Mouse (Mus musculus): ENCODE results near the gene Eif4b. TPM values are rescaled to one million over a fixed set of nuclear protein-coding genes. Genes with fewer than 3 reads are reported as not detected.
"Not testable (repeated sequence)": the region's sequence is repeated elsewhere in the genome, so short reads cannot be mapped to it uniquely, and the experiment has no call there.

Gene Eif4b
- polyA plus RNA-seq, 1 experiment from 2014 or later, result 139 TPM

GRCm38 (mm10) chr15:102072963-102073558, 512 bp upstream of the Eif4b start:
- Histone ChIP-seq H3K4me2 (replicated peaks; ENCODE audit: low read depth, low read length) (peak overlapping the region; percentile 24), H3K4me1 (ENCODE audit: control insufficient read depth, insufficient read depth, low read length) (peaks cover 19% of the 10 kb centered on the region), H3K27me3 (ENCODE audit: control insufficient read depth, insufficient read depth, low read length) (no peaks in the 10 kb centered on the region), H3K27ac (ENCODE audit: low read depth, low read length) (no peak overlapping the region), H3K36me3 (ENCODE audit: control insufficient read depth, insufficient read depth, low read length) (no peaks in the 10 kb centered on the region; the same call in 1 of the 2 replicates), H3K9me3 (ENCODE audit: control insufficient read depth, low read length) (no peaks in the 10 kb centered on the region), H3K9ac (ENCODE audit: low read depth, low read length) (no peak overlapping the region), H3K4me3 (ENCODE audit: low read length) (peak overlapping the region; percentile 96)
- peak; percentile 6; the same call in 1 of the 2 replicates for ATAC-seq (ENCODE audit: low FRiP score, low TSS enrichment)
- WGBS, result 14% methylated on average over 6 of the region's 6 CpGs

GRCm38 (mm10) chr15:102074070-102074731, 628 bp downstream of the Eif4b start:
- Histone ChIP-seq H3K4me2 (replicated peaks; ENCODE audit: low read depth, low read length) (peak overlapping the region; percentile 85), H3K9ac (ENCODE audit: low read depth, low read length) (peak overlapping the region; percentile 98), H3K4me3 (ENCODE audit: low read length) (peak overlapping the region; percentile 96), H3K36me3 (ENCODE audit: control insufficient read depth, insufficient read depth, low read length) (no peaks in the 10 kb centered on the region; the same call in 1 of the 2 replicates), H3K27me3 (ENCODE audit: control insufficient read depth, insufficient read depth, low read length) (no peaks in the 10 kb centered on the region), H3K4me1 (ENCODE audit: control insufficient read depth, insufficient read depth, low read length) (peaks cover 19% of the 10 kb centered on the region), H3K9me3 (ENCODE audit: control insufficient read depth, low read length) (no peaks in the 10 kb centered on the region), H3K27ac (ENCODE audit: low read depth, low read length) (peak overlapping the region; percentile 92)
- WGBS, result under 1% methylated on average over 55 of the region's 57 CpGs
- ATAC-seq (ENCODE audit: low FRiP score, low TSS enrichment), result peak; percentile 53

- no peak for ATAC-seq (ENCODE audit: low FRiP score, low TSS enrichment)
- peak overlapping the region; percentile 92; the same call in 1 of the 2 replicates for H3K27ac ChIP-seq (ENCODE audit: low read depth, low read length)
- WGBS, result 10% methylated on average over 11 of the region's 11 CpGs
Observed at GRCm38 (mm10) chr15:102074876-102075585, 1.5 kb downstream of the Eif4b start.

GRCm38 (mm10) chr15:102077111-102077677, 3.6 kb downstream of the Eif4b start:
- Histone ChIP-seq H3K9ac (ENCODE audit: low read depth, low read length) (no peak overlapping the region), H3K4me2 (replicated peaks; ENCODE audit: low read depth, low read length) (no peak overlapping the region), H3K4me1 (ENCODE audit: control insufficient read depth, insufficient read depth, low read length) (peaks cover 16% of the 10 kb centered on the region), H3K27me3 (ENCODE audit: control insufficient read depth, insufficient read depth, low read length) (no peaks in the 10 kb centered on the region), H3K36me3 (ENCODE audit: control insufficient read depth, insufficient read depth, low read length) (peaks cover 11% of the 10 kb centered on the region), H3K4me3 (ENCODE audit: low read length) (no peak overlapping the region), H3K9me3 (ENCODE audit: control insufficient read depth, low read length) (no peaks in the 10 kb centered on the region), H3K27ac (ENCODE audit: low read depth, low read length) (no peak overlapping the region)
- WGBS, result 92% methylated on average over 2 of the region's 2 CpGs
- no peak for ATAC-seq (ENCODE audit: low FRiP score, low TSS enrichment)

More at GRCm38 (mm10) chr15:102074876-102075585, 1.5 kb downstream of the Eif4b start:
- Histone ChIP-seq H3K27me3 (ENCODE audit: control insufficient read depth, insufficient read depth, low read length) (no peaks in the 10 kb centered on the region), H3K4me1 (ENCODE audit: control insufficient read depth, insufficient read depth, low read length) (peaks cover 17% of the 10 kb centered on the region), H3K4me2 (replicated peaks; ENCODE audit: low read depth, low read length) (peak overlapping the region; percentile 85), H3K4me3 (ENCODE audit: low read length) (peak overlapping the region; percentile 96), H3K36me3 (ENCODE audit: control insufficient read depth, insufficient read depth, low read length) (no peaks in the 10 kb centered on the region; the same call in 1 of the 2 replicates), H3K9me3 (ENCODE audit: control insufficient read depth, low read length) (no peaks in the 10 kb centered on the region), H3K9ac (ENCODE audit: low read depth, low read length) (peak overlapping the region; percentile 98)

GRCm38 (mm10) chr15:102079221-102079620, 5.6 kb downstream of the Eif4b start:
- Histone ChIP-seq H3K9me3 (ENCODE audit: control insufficient read depth, low read length) (no peaks in the 10 kb centered on the region), H3K4me3 (ENCODE audit: low read length) (no peak overlapping the region), H3K27ac (ENCODE audit: low read depth, low read length) (no peak overlapping the region), H3K36me3 (ENCODE audit: control insufficient read depth, insufficient read depth, low read length) (peaks cover 31% of the 10 kb centered on the region), H3K4me1 (ENCODE audit: control insufficient read depth, insufficient read depth, low read length) (peaks cover 16% of the 10 kb centered on the region), H3K9ac (ENCODE audit: low read depth, low read length) (no peak overlapping the region), H3K27me3 (ENCODE audit: control insufficient read depth, insufficient read depth, low read length) (no peaks in the 10 kb centered on the region), H3K4me2 (replicated peaks; ENCODE audit: low read depth, low read length) (no peak overlapping the region)
- WGBS, result 65% methylated on average over 4 of the region's 4 CpGs
- ATAC-seq (ENCODE audit: low FRiP score, low TSS enrichment), result no peak

- not testable (repeated sequence) for ATAC-seq (ENCODE audit: low FRiP score, low TSS enrichment)
- 77% methylated on average over 8 of the region's 8 CpGs for whole genome bisulfite sequencing
Observed at GRCm38 (mm10) chr15:102079924-102080323, 6.4 kb downstream of the Eif4b start.

GRCm38 (mm10) chr15:102080429-102080828, 6.9 kb downstream of the Eif4b start:
- no peaks in the 10 kb centered on the region for H3K9me3 ChIP-seq (ENCODE audit: control insufficient read depth, low read length)
- 72% methylated on average over 2 of the region's 2 CpGs for WGBS
- H3K27ac ChIP-seq (ENCODE audit: low read depth, low read length), result no peak overlapping the region
- no peaks in the 10 kb centered on the region for H3K27me3 ChIP-seq (ENCODE audit: control insufficient read depth, insufficient read depth, low read length)
- peaks cover 9% of the 10 kb centered on the region for H3K4me1 ChIP-seq (ENCODE audit: control insufficient read depth, insufficient read depth, low read length)
- H3K9ac ChIP-seq (ENCODE audit: low read depth, low read length), result no peak overlapping the region
- H3K4me2 ChIP-seq (replicated peaks; ENCODE audit: low read depth, low read length), result no peak overlapping the region
- peaks cover 42% of the 10 kb centered on the region for H3K36me3 ChIP-seq (ENCODE audit: control insufficient read depth, insufficient read depth, low read length)
- ATAC-seq (ENCODE audit: low FRiP score, low TSS enrichment), result no peak
- H3K4me3 ChIP-seq (ENCODE audit: low read length), result no peak overlapping the region

More at GRCm38 (mm10) chr15:102079924-102080323, 6.4 kb downstream of the Eif4b start:
- not testable (repeated sequence) for H3K4me2 ChIP-seq (replicated peaks; ENCODE audit: low read depth, low read length); H3K4me3 ChIP-seq (ENCODE audit: low read length); H3K9me3 ChIP-seq (ENCODE audit: control insufficient read depth, low read length); H3K27me3 ChIP-seq (ENCODE audit: control insufficient read depth, insufficient read depth, low read length); H3K27ac ChIP-seq (ENCODE audit: low read depth, low read length); H3K9ac ChIP-seq (ENCODE audit: low read depth, low read length)
- peaks cover 38% of the 10 kb centered on the region for H3K36me3 ChIP-seq (ENCODE audit: control insufficient read depth, insufficient read depth, low read length)
- peaks cover 14% of the 10 kb centered on the region for H3K4me1 ChIP-seq (ENCODE audit: control insufficient read depth, insufficient read depth, low read length)

GRCm38 (mm10) chr15:102082148-102082547, 8.6 kb downstream of the Eif4b start:
- Histone ChIP-seq H3K4me2 (replicated peaks; ENCODE audit: low read depth, low read length) (no peak overlapping the region), H3K9me3 (ENCODE audit: control insufficient read depth, low read length) (no peaks in the 10 kb centered on the region), H3K4me3 (ENCODE audit: low read length) (no peak overlapping the region), H3K27me3 (ENCODE audit: control insufficient read depth, insufficient read depth, low read length) (no peaks in the 10 kb centered on the region), H3K36me3 (ENCODE audit: control insufficient read depth, insufficient read depth, low read length) (peaks cover 60% of the 10 kb centered on the region), H3K27ac (ENCODE audit: low read depth, low read length) (no peak overlapping the region), H3K4me1 (ENCODE audit: control insufficient read depth, insufficient read depth, low read length) (no peaks in the 10 kb centered on the region), H3K9ac (ENCODE audit: low read depth, low read length) (no peak overlapping the region)
- 94% methylated on average over 4 of the region's 4 CpGs for WGBS
- ATAC-seq (ENCODE audit: low FRiP score, low TSS enrichment), result no peak
